Mouse (Mus musculus) adrenal gland (tissue): Measurements from ENCODE around the gene Trim72.

Experiments
- intact Hi-C: fragments of 180-260 bp; cut with DNase I; formaldehyde crosslinking; loops from one replicate; pipeline ENCODE4 v1.15.1; 2025

The Trim72 gene

DNA sequence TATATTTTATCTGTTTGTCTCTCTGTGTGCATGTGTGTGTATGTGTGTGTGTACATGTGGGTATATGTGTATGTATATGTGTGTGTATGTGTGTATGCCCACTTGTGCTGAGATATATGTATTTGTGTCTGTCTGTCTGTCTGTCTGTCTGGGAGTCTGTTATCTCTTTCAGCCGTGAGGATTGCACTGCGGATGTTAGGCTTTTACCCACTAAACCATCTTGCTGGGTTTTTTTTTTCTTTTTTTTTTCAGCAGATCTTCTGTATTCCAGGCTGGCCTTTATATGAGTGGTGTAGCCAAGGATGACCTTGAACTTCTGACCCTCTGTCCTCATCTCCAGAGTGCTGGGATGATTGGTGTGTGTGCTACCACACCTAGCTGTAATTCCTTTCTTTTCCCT, 45.5 kb downstream of the Trim72 start:
- intact Hi-C loops = no loop called here

DNA sequence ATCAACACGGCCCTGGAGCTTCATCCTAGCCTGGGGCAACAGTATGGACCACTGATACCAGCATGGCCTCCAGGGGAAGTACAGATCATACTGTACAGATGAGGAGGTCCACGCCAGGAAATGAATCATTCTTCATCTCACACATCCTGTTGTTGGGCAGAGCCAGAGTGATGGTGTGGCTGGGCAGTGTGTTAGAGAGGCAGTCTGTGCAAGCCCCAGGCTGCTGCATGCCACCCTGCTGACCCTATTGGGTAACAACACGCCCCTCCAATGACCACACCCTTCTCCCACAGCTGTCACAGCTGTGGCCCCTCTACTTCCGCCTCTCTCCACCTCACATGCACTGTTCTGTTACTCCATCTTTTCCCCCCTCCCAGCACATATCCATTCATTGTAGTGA, 47.0 kb downstream of the Trim72 start:
- intact Hi-C loops = no loop called here

DNA sequence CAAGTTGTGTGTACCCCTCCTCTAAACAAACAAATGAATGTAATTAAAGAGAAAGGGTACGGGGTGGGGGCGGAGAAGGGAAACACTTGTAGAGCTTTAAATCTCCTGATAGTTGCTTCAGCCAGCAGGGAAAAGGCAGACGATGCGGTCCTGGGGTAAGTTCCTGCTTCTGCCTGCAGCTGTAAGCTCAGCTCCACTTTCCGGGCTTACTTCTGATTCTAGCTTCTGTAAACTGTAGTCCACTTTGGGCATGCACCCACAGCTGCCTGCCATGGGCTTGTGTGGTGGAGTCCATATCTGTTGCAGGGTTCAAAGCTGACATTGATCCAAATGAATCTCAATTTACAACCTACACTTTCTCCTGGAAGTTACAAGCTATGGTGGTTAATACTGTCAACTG, 49.3 kb downstream of the Trim72 start:
- intact Hi-C loops = no loop called here

DNA sequence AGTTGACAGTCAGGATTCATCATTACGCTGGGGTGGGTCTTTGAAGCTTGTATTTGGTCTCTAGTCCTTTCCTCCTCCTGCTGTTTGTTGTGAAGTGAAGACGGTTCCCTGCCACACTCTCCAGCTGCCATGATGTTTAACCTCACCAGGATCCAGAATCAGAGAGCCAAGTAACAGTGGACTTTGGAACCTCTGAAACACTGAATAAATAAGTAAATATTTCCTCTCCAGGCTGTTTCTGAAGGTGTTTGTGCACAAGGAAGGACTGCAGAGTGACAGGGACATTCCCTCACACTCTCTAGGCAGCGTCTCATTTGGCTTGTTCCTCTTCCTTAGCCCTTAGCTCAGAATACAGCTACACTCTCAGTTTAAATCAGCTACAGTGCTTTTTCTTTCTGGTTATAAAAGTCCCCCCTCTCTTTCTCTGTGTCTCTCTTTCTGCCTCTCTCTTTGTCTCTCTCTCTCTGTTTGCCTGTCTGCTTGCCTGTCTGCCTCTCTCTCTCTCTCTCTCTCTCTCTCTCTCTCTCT, 53.2 kb downstream of the Trim72 start:
- intact Hi-C loops = no loop called here

DNA sequence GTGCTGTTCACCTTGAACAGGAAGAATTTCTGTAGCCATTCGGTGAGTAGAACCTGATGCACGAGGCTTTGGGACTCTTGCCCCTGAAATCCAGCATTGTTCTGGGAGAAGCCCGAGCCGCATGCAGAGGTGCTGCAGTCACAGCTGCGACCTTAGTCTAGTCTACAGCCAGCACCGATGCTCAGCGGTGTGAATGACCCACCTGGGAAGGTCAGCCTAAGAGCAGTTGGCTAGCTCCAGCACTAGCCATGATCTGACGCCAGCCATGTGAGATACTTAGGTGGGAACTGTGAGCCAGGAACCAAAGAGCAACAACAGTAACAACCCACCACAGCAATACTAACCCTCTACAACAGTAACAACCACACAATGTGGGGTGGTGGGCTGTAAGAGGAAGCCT, 54.1 kb downstream of the Trim72 start:
- intact Hi-C loops = no loop called here

DNA sequence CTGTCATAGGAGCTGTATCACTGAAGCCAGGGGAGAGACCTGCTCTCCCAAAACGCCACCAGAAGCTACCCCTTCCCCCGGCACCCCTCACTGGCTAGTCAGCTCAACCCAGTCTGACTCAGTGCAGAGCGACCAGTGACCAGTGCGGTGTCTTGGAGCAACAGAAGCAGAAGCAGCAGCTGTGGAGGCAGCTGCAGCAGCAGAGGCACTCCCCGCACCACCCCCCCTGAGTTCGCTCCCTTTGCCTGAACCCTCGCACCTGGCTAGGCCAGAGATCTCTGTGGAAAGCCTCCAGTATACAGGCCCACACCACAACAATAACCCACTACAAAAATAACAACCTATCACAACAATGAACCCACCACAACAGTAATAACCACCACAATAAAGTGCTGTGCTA, 54.8 kb downstream of the Trim72 start:
- intact Hi-C loops = no loop called here

DNA sequence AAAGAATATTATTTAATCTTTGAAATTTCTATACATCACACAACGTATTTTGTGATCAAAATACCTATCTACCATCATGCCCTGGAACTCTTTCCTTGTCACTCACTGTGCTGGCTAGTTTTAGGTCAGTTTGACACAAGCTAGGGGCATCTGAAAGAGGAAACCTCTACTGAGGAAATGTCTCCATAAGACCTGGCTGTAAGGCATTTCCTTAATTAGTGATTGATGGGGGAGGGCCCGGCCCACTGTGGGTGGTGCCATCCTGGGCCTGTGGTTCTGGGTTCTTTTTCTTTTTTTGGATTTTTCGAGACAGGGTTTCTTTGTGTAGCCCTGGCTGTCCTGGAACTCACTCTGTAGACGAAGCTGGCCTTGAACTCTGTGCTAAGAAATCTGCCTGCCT, 55.3 kb downstream of the Trim72 start:
- intact Hi-C loops = no loop called here
